Mouse (Mus musculus) intestine, embryonic 16.5 days (tissue): ENCODE data around the gene A3galt2. TPM values are rescaled to one million over a fixed set of nuclear protein-coding genes. Genes with fewer than 3 reads are reported as not detected.

Experiments
- ATAC-seq: fragments of 200-750 bp; cut with Nextera tagmentation; 2 replicates; pipeline ENCODE4 v1.8.0; 2017; ENCODE audit warnings: moderate TSS enrichment, moderate library complexity
- H3K27ac ChIP-seq: fragments of 300-500 bp; sonication (generic); 2 replicates; pipeline ENCODE4 v1.5.1; 2014; ENCODE audit warnings: mild to moderate bottlenecking, low read length
- H3K27me3 ChIP-seq: fragments of 300-500 bp; sonication (generic); replicated peaks from 2 replicates; pipeline ENCODE4 v1.6.1; 2014; ENCODE audit warnings: low read length, control low read depth, mixed read lengths; ENCODE audit not compliant: control insufficient read depth, insufficient read depth
- H3K36me3 ChIP-seq: fragments of 300-500 bp; sonication (generic); 2 replicates; pipeline ENCODE4 v1.6.1; 2014; ENCODE audit warnings: low read length, control low read depth; ENCODE audit not compliant: control insufficient read depth, insufficient read depth
- H3K4me1 ChIP-seq: fragments of 300-500 bp; sonication (generic); 2 replicates; pipeline ENCODE4 v1.6.1; 2014; ENCODE audit warnings: low read length, control low read depth, mixed read lengths; ENCODE audit not compliant: control insufficient read depth, insufficient read depth
- H3K4me2 ChIP-seq: fragments of 300-500 bp; sonication (generic); 2 replicates; pipeline ENCODE4 v1.6.1; 2014; ENCODE audit warnings: low read depth, low read length, control low read depth
- H3K4me3 ChIP-seq: fragments of 300-500 bp; sonication (generic); 2 replicates; pipeline ENCODE4 v1.5.1; 2014; ENCODE audit warnings: mild to moderate bottlenecking, low read length
- H3K9ac ChIP-seq: fragments of 300-500 bp; sonication (generic); 2 replicates; pipeline ENCODE4 v1.6.1; 2014; ENCODE audit warnings: low read depth, low read length
- H3K9me3 ChIP-seq: fragments of 300-500 bp; sonication (generic); 2 replicates; pipeline ENCODE4 v1.6.1; 2016; ENCODE audit warnings: low read length, control low read depth; ENCODE audit not compliant: control insufficient read depth
- whole genome bisulfite sequencing: fragments of 180-500 bp; shearing (Covaris S2); extraction: QIAGEN DNeasy Blood & Tissue Kit; methylation state at CpG from one replicate; pipeline ENCODE4 v1.1.7; 2014; 5-methylcytosine and 5-hydroxymethylcytosine counted together
- polyA plus RNA-seq: library from polyadenylated mRNA; unstranded; fragments of >200 nt; fragmentation: Nextera tagmentation; extraction: Ambion mirVana; gene quantifications from 2 replicates; pipeline ENCODE4 v1.2.1, GENCODE M21; 2015

Gene A3galt2
- polyA plus RNA-seq, 1 experiment from 2014 or later, result 0.09 TPM

DNA sequence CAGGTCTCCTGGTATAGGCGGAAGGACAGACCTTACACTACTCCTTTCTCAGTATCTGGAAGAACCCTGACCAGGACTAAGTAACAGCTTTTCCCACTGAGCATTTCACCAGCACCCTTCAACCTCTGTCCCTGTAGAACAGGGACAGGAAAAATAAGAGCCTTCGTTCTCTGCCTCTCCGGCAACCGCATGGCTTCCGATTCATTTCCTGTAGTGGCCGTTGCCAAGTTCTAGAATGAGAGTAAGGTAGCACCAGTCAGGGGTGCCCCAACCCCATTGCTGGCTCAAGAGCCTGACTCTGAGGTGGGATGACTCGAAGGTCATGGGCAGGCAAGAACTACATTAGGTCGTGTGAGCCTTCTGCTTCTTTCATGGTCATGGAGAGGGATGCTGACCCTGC is 10.0 kb upstream of the A3galt2 start:
- peaks cover 15% of the 10 kb centered on the region for H3K4me1 ChIP-seq
- H3K27ac ChIP-seq, result no peak overlapping the region
- 91% methylated on average over 8 of the region's 8 CpGs for WGBS
- H3K9me3 ChIP-seq, result no peaks in the 10 kb centered on the region
- H3K36me3 ChIP-seq, result peaks cover 40% of the 10 kb centered on the region
- H3K4me3 ChIP-seq, result no peak overlapping the region
- no peak for ATAC-seq
- no peak overlapping the region for H3K9ac ChIP-seq
- H3K27me3 ChIP-seq, result no peaks in the 10 kb centered on the region
- H3K4me2 ChIP-seq, result no peak overlapping the region

DNA sequence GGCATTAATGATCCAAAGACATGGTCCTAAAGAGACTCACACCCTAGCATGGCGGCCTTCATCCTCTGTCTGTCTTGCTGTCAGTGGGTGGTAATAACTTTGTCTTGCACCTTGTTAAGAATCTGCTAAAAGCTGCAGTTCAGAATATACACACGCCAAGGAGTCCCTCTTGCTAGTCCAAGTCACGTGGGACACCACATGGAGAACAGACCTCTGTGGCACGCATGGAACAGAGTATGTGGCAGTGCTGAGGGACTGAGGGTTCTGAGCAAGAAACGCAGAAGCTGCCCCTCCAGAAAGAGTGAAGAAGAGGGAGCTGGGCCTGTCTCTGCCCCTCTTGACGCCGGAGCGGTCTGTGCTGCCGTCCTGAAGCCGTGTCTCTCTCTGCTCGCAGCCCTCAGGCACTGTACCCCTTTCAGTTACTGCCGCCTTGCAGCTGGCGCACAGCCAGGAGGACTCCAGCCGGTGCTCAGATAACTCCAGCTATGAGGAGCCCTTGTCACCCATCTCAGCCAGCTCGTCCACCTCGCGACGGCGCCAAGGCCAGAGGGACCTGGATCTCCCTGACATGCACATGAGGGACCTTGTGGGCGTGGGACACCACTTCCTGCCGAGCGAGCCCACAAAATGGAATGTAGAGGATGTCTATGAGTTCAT is 7.4 kb upstream of the A3galt2 start:
- Histone ChIP-seq H3K4me1 (no peaks in the 10 kb centered on the region), H3K9me3 (no peaks in the 10 kb centered on the region), H3K4me3 (no peak overlapping the region), H3K27me3 (no peaks in the 10 kb centered on the region), H3K36me3 (peaks cover 63% of the 10 kb centered on the region), H3K9ac (no peak overlapping the region), H3K27ac (no peak overlapping the region), H3K4me2 (no peak overlapping the region)
- no peak for ATAC-seq
- 79% methylated on average over 22 of the region's 22 CpGs for WGBS

DNA sequence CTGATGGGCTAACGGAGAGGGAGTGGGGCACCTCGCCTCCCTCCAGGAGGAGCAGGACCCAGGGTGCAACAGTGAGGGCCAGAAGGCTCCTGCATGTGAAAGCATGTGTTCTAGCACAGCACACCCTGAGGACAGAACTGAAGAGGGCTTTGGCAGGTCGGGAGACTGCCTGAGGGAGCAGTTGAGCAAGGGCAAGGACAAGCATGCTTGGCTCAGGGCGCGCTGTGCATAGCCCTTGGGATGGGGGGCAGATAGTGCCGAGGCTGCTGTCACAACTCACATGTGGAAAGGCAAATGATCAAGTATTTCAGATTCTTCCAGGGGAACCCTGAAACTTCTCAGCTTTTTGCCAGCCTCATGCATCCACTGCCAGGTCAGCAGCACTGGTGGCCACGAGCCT is 6.9 kb upstream of the A3galt2 start:
- no peak for ATAC-seq
- peaks cover 65% of the 10 kb centered on the region for H3K36me3 ChIP-seq
- no peak overlapping the region for H3K9ac ChIP-seq
- no peak overlapping the region for H3K4me2 ChIP-seq
- H3K27ac ChIP-seq, result no peak overlapping the region
- H3K9me3 ChIP-seq, result no peaks in the 10 kb centered on the region
- H3K4me3 ChIP-seq, result no peak overlapping the region
- WGBS, result 89% methylated on average over 7 of the region's 7 CpGs
- no peaks in the 10 kb centered on the region for H3K4me1 ChIP-seq
- no peaks in the 10 kb centered on the region for H3K27me3 ChIP-seq

DNA sequence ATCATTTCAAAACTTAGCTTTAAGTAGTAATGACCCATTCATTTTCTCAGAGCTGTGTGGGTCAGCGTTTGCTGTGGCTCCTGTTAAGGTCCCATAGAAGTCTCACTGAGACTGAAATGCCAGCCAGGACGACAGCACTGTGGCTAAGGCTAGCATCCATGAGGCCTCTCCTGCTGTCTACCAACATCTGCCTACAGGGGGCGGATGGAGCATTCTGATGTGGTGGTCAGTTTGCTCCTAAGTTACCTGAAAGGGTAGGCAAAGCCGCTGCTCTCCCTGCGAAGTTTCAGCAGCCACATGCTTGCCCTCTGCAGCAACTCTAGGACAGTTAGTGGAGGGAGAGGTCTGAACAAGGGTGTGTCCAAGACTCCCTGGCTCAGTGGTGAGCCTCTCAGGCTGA is 4.2 kb upstream of the A3galt2 start:
- no peak overlapping the region for H3K27ac ChIP-seq
- no peaks in the 10 kb centered on the region for H3K9me3 ChIP-seq
- ATAC-seq, result no peak
- peaks cover 53% of the 10 kb centered on the region for H3K36me3 ChIP-seq
- H3K4me1 ChIP-seq, result no peaks in the 10 kb centered on the region
- H3K9ac ChIP-seq, result no peak overlapping the region
- no peaks in the 10 kb centered on the region for H3K27me3 ChIP-seq
- H3K4me2 ChIP-seq, result no peak overlapping the region
- WGBS, result 67% methylated on average over 5 of the region's 5 CpGs
- H3K4me3 ChIP-seq, result no peak overlapping the region

DNA sequence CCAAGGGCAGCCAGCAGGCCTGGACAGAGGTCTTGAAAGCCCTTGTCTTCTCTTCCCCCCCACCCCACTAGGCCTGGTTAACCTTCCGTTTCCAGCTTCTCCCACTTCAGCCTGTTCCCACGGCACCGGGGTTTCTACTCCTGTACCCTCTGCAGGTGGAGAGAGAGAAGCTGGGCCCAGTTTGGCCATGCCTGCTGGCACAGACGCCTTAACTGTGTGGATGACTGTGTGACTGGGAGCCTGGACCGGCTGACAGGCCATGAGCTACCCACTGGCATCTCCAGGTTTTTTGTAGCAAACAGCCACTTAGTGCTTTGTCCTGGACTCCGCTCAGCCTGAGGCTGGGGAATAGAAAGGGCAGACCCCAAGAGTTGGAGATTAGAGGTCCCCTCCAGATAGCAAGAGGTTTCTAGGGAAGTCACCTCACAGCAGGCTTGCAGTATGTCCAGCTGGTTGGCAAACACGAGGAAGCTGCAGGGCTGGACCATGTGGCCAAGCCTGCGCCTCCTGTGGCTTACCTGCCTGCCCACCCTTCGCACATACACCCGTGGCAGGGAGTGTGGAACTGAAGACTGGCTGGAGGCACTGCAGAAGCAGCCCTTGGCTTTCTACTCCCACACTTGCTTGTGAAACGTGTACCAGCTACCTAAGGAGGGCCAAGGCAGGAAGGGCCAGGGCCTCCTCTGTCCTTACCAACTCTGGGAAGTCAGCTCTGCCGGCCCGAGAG is 3.0 kb upstream of the A3galt2 start:
- H3K4me2 ChIP-seq, result no peak overlapping the region
- no peaks in the 10 kb centered on the region for H3K27me3 ChIP-seq
- no peaks in the 10 kb centered on the region for H3K4me1 ChIP-seq
- 85% methylated on average over 13 of the region's 13 CpGs for WGBS
- no peak overlapping the region for H3K27ac ChIP-seq
- no peak for ATAC-seq
- no peaks in the 10 kb centered on the region for H3K9me3 ChIP-seq
- H3K9ac ChIP-seq, result no peak overlapping the region
- peaks cover 44% of the 10 kb centered on the region for H3K36me3 ChIP-seq
- H3K4me3 ChIP-seq, result no peak overlapping the region

DNA sequence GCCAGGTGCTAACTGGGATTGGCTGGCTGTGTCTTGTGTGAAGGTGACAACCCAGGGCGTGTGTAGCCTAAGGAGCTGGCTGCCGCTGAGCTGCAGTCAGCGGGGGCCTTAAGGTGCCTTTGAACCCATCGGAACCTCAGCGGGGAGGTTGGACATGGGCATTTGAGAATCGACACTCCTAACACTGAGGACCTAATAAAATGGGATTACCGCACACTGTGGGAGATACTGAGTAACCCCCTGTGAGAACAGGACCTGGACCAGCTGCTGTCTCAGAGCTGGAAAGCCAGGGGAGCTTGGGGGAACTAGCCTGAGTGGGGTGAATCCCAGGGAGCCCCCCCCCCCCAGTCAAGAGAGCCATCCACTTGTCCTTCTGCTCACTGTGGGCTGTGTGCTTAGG is 1.6 kb upstream of the A3galt2 start:
- H3K27me3 ChIP-seq, result no peaks in the 10 kb centered on the region
- no peak overlapping the region for H3K27ac ChIP-seq
- no peak overlapping the region for H3K4me3 ChIP-seq
- no peaks in the 10 kb centered on the region for H3K4me1 ChIP-seq
- H3K9me3 ChIP-seq, result no peaks in the 10 kb centered on the region
- peaks cover 31% of the 10 kb centered on the region for H3K36me3 ChIP-seq
- no peak overlapping the region for H3K9ac ChIP-seq
- H3K4me2 ChIP-seq, result no peak overlapping the region
- no peak for ATAC-seq
- WGBS, result 93% methylated on average over 7 of the region's 7 CpGs

DNA sequence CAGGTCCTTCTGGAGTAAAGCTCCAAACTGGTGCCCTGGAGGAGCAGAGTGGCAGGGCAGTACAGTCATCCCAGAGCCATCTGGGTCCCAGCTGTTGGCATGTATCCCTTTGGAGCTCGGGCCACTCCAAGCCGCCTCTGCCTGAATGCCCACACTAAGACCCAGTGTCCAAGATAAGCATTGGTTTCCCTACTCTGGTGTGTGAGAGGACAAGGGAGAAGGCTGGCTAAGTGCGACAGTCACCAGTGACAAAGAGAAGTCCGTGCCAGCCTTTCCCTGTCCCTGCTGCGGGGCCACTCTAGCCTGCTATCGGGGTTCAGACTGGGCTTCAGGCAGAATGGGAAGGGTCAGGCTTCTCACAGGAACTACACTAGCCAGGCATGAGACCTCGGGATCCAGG is 736 bp downstream of the A3galt2 start:
- peaks cover 23% of the 10 kb centered on the region for H3K36me3 ChIP-seq
- no peak overlapping the region for H3K4me2 ChIP-seq
- H3K9ac ChIP-seq, result no peak overlapping the region
- no peak overlapping the region for H3K4me3 ChIP-seq
- no peaks in the 10 kb centered on the region for H3K27me3 ChIP-seq
- peaks cover 3% of the 10 kb centered on the region; the same call in 1 of the 2 replicates for H3K4me1 ChIP-seq
- H3K27ac ChIP-seq, result no peak overlapping the region
- ATAC-seq, result no peak
- no peaks in the 10 kb centered on the region for H3K9me3 ChIP-seq
- 73% methylated on average over 7 of the region's 7 CpGs for WGBS

DNA sequence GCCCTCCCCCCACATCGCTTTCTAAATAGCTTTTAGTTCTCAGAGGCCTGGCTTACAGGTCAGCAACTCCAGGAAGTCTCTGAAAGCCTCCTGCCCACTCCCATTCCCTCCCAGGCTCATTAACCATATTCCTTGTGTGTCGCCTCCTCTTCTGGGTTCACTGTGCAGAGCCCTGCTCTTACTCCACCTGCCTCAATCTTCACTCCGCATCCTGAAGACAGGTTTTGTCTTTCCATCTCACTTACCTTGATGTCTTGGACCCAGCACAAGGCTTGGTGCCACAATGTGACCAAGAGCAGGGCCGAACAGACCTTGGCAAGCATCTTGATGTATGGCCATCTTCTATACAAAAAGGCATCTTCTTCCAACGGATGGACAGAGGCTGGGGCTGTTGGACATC is 4.0 kb downstream of the A3galt2 start:
- WGBS, result 75% methylated on average over 5 of the region's 5 CpGs
- no peak for ATAC-seq

DNA sequence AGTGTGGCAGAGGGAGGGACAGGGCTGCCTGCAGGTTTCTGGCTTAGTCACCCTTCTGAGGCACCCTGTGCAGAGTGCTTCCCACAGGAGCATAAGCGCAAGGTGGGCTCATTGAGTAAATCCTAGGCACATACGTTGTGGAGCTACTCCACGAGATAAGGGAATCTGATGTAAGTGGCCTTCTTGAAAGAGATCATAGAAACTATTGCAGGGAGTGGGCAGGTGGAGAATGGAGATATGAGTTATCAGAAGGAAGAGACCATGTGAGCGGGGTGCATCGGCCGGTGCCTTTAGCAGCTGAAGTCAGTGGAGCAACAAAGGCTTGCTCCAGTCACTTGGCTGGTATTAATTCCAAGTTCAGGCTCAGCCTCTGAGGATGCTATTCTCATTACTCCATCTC is 4.9 kb downstream of the A3galt2 start:
- 70% methylated on average over 6 of the region's 6 CpGs for WGBS
- H3K27me3 ChIP-seq, result no peaks in the 10 kb centered on the region
- no peaks in the 10 kb centered on the region for H3K9me3 ChIP-seq
- no peak overlapping the region for H3K9ac ChIP-seq
- no peak overlapping the region for H3K4me3 ChIP-seq
- H3K4me1 ChIP-seq, result peaks cover 3% of the 10 kb centered on the region; the same call in 1 of the 2 replicates
- H3K36me3 ChIP-seq, result no peaks in the 10 kb centered on the region
- no peak overlapping the region for H3K4me2 ChIP-seq
- peak; percentile 40; the same call in 1 of the 2 replicates for ATAC-seq
- no peak overlapping the region for H3K27ac ChIP-seq

More for the DNA sequence above, 4.0 kb downstream of the A3galt2 start:
- Histone ChIP-seq H3K4me1 (peaks cover 3% of the 10 kb centered on the region; the same call in 1 of the 2 replicates), H3K36me3 (no peaks in the 10 kb centered on the region), H3K27ac (no peak overlapping the region), H3K9ac (no peak overlapping the region), H3K27me3 (no peaks in the 10 kb centered on the region), H3K9me3 (no peaks in the 10 kb centered on the region), H3K4me2 (no peak overlapping the region), H3K4me3 (no peak overlapping the region)
